Mouse (Mus musculus): ENCODE results near the gene Slc25a17. TPM values are rescaled to one million over a fixed set of nuclear protein-coding genes. Genes with fewer than 3 reads are reported as not detected.

The Slc25a17 gene
- polyA plus RNA-seq, 1 experiment from 2014 or later, result 21.0 TPM

GRCm38 (mm10) chr15:81302151-81302808 lies 58.3 kb downstream of the Slc25a17 start:
- no peaks in the 10 kb centered on the region for H3K79me2 ChIP-seq (ENCODE audit: inconsistent target)
- H3K36me3 ChIP-seq (ENCODE audit: inconsistent target), result no peaks in the 10 kb centered on the region
- no peak overlapping the region for H3K27ac ChIP-seq
- H3K4me3 ChIP-seq (ENCODE audit: inconsistent target), result no peak overlapping the region
- WGBS (ENCODE audit: missing documents), result 50% methylated on average over 12 of the region's 13 CpGs

DNA sequence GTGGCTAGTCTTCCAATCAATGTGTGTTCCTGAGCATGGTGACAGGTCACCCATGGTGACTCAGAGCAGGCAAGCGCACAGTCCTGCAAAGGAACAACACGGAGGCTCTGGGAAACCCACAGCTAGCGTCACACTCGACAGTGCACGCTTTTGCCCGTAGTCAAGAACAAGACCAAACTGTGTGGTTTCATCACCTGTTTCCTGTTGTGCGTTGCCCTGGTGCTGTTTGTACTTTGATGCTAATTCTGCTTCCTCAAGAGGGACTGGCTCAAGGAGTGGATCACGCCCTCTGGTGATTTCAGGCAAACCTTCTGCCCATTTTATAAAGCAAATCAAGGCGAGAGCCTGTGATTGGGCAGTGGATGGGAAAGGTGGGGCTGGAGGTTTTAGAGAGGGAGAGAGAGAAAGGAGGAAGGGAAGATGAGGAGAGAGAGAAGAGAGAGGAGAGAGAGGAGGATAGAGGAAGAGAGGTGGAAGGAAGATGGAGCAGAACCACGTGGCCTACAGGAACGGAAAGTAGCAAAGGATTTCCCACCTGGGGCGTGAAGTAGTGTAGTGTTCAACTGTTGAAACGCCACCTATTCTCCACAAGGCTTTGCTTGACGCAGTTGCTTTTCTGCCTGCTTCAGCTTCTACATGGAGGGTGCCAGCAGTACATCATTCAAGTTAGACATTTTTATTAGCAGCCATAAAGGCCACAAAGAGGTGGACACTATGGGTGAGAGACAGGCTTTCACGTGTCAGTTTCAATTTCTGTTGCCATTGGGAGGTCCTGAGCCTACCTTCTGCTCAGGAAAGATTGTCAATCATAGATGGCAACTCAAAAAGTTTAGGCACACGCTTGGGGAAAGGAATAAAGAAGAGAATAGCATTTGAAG lies 59.2 kb downstream of the Slc25a17 start:
- 12% methylated on average over 16 of the region's 16 CpGs for WGBS (ENCODE audit: missing documents)
- Histone ChIP-seq H3K79me2 (ENCODE audit: inconsistent target) (no peaks in the 10 kb centered on the region), H3K27ac (no peak overlapping the region), H3K36me3 (ENCODE audit: inconsistent target) (no peaks in the 10 kb centered on the region), H3K4me3 (ENCODE audit: inconsistent target) (no peak overlapping the region)

GRCm38 (mm10) chr15:81300520-81301069 lies 60.0 kb downstream of the Slc25a17 start:
- H3K79me2 ChIP-seq (ENCODE audit: inconsistent target), result no peaks in the 10 kb centered on the region
- H3K27ac ChIP-seq, result no peak overlapping the region
- H3K4me3 ChIP-seq (ENCODE audit: inconsistent target), result no peak overlapping the region
- H3K36me3 ChIP-seq (ENCODE audit: inconsistent target), result no peaks in the 10 kb centered on the region
- WGBS (ENCODE audit: missing documents), result 95% methylated on average over 3 of the region's 3 CpGs

DNA sequence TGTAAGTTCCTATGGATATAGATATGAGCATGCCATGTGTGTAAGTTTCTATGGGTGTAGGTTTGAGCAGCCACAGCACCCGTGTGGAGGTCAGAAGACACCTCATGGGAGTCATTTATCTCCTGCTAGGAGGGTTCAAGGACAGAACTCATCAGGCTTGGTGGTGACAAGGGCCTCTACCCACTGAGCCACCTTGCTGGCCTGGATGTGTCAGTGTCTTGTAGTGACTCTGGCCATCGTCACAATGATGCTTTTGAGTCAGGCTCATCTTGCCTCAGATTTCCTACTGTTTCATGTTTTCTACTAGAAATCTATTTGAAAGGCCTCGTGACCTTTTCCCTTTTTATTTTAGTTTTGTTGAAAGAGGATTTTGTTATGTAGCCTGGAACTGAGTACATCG lies 61.1 kb downstream of the Slc25a17 start:
- Histone ChIP-seq H3K36me3 (ENCODE audit: inconsistent target) (no peaks in the 10 kb centered on the region), H3K79me2 (ENCODE audit: inconsistent target) (no peaks in the 10 kb centered on the region), H3K4me3 (ENCODE audit: inconsistent target) (no peak overlapping the region), H3K27ac (no peak overlapping the region)
- 91% methylated on average over 4 of the region's 4 CpGs for WGBS (ENCODE audit: missing documents)

DNA sequence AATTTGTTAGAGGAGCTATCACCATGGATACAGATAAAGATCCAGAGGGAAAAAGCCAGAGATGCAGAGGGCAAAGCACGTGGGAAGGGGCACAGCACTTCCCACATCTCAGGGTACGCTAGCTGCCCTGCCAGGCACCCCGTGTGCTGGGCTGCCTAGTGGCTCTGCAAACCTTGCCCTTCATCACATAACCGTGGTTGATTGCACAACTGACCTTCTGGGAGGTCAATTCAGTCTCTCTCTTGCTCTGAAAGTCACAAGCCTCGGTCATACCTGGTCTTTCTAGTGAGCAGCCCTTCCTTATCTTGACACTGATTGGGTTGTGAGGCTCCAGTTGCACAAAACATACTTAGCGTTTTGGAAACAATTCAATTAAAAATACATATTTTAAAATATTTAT lies 62.4 kb downstream of the Slc25a17 start:
- Histone ChIP-seq H3K27ac (no peak overlapping the region), H3K4me3 (ENCODE audit: inconsistent target) (no peak overlapping the region), H3K36me3 (ENCODE audit: inconsistent target) (no peaks in the 10 kb centered on the region), H3K79me2 (ENCODE audit: inconsistent target) (no peaks in the 10 kb centered on the region)
- 50% methylated on average over 5 of the region's 6 CpGs for WGBS (ENCODE audit: missing documents)

GRCm38 (mm10) chr15:81297543-81297942 lies 63.1 kb downstream of the Slc25a17 start:
- no peaks in the 10 kb centered on the region for H3K79me2 ChIP-seq (ENCODE audit: inconsistent target)
- no peak overlapping the region for H3K4me3 ChIP-seq (ENCODE audit: inconsistent target)
- no peak overlapping the region for H3K27ac ChIP-seq
- no peaks in the 10 kb centered on the region for H3K36me3 ChIP-seq (ENCODE audit: inconsistent target)
- WGBS (ENCODE audit: missing documents), result 84% methylated on average over 3 of the region's 3 CpGs

DNA sequence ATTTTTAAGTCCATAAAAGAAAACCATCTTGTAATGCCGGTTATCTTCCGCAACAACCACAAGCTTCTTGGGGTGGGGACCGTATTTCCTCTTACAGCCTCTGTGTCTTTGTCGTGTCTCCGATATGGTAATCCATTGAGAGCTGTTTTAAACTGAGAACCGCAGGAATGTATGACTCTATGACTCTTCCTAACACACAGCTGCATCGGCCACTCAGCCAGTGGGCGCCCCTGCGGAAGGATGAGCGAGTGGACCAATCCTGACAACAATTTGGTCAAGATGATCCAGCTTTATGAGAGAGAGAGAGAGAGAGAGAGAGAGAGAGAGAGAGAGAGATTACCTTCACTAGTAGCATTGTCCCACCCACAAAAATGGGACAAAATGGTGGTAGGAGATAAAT lies 65.7 kb downstream of the Slc25a17 start:
- no peaks in the 10 kb centered on the region for H3K79me2 ChIP-seq (ENCODE audit: inconsistent target)
- H3K36me3 ChIP-seq (ENCODE audit: inconsistent target), result no peaks in the 10 kb centered on the region
- WGBS (ENCODE audit: missing documents), result 94% methylated on average over 10 of the region's 10 CpGs
- H3K4me3 ChIP-seq (ENCODE audit: inconsistent target), result no peak overlapping the region
- H3K27ac ChIP-seq, result no peak overlapping the region

GRCm38 (mm10) chr15:81294386-81294785 lies 66.2 kb downstream of the Slc25a17 start:
- Histone ChIP-seq H3K27ac (no peak overlapping the region), H3K79me2 (ENCODE audit: inconsistent target) (no peaks in the 10 kb centered on the region), H3K4me3 (ENCODE audit: inconsistent target) (no peak overlapping the region), H3K36me3 (ENCODE audit: inconsistent target) (no peaks in the 10 kb centered on the region)
- 92% methylated on average over 12 of the region's 12 CpGs for WGBS (ENCODE audit: missing documents)

- no peak overlapping the region for H3K4me3 ChIP-seq (ENCODE audit: inconsistent target)
- 89% methylated on average over 9 of the region's 9 CpGs for WGBS (ENCODE audit: missing documents)
- H3K27ac ChIP-seq, result no peak overlapping the region
- H3K79me2 ChIP-seq (ENCODE audit: inconsistent target), result no peaks in the 10 kb centered on the region
- no peaks in the 10 kb centered on the region for H3K36me3 ChIP-seq (ENCODE audit: inconsistent target)
Observed at GRCm38 (mm10) chr15:81290747-81291146, 69.9 kb downstream of the Slc25a17 start.

- no peak overlapping the region for H3K4me3 ChIP-seq (ENCODE audit: inconsistent target)
- 91% methylated on average over 4 of the region's 4 CpGs for WGBS (ENCODE audit: missing documents)
- H3K36me3 ChIP-seq (ENCODE audit: inconsistent target), result no peaks in the 10 kb centered on the region
Observed at GRCm38 (mm10) chr15:81290230-81290629, 70.4 kb downstream of the Slc25a17 start.

GRCm38 (mm10) chr15:81284121-81284734 lies 76.4 kb downstream of the Slc25a17 start:
- Histone ChIP-seq H3K36me3 (ENCODE audit: inconsistent target) (no peaks in the 10 kb centered on the region), H3K27ac (no peak overlapping the region)
- WGBS (ENCODE audit: missing documents), result 78% methylated on average over 9 of the region's 9 CpGs

More at GRCm38 (mm10) chr15:81290230-81290629, 70.4 kb downstream of the Slc25a17 start:
- no peaks in the 10 kb centered on the region for H3K79me2 ChIP-seq (ENCODE audit: inconsistent target)
- H3K27ac ChIP-seq, result no peak overlapping the region

GRCm38 (mm10) chr15:81278699-81279098 lies 81.9 kb downstream of the Slc25a17 start:
- 73% methylated on average over 6 of the region's 6 CpGs for WGBS (ENCODE audit: missing documents)
- Histone ChIP-seq H3K4me3 (ENCODE audit: inconsistent target) (no peak overlapping the region), H3K36me3 (ENCODE audit: inconsistent target) (no peaks in the 10 kb centered on the region), H3K79me2 (ENCODE audit: inconsistent target) (no peaks in the 10 kb centered on the region), H3K27ac (no peak overlapping the region)

More at GRCm38 (mm10) chr15:81284121-81284734, 76.4 kb downstream of the Slc25a17 start:
- no peak overlapping the region for H3K4me3 ChIP-seq (ENCODE audit: inconsistent target)
- H3K79me2 ChIP-seq (ENCODE audit: inconsistent target), result no peaks in the 10 kb centered on the region

DNA sequence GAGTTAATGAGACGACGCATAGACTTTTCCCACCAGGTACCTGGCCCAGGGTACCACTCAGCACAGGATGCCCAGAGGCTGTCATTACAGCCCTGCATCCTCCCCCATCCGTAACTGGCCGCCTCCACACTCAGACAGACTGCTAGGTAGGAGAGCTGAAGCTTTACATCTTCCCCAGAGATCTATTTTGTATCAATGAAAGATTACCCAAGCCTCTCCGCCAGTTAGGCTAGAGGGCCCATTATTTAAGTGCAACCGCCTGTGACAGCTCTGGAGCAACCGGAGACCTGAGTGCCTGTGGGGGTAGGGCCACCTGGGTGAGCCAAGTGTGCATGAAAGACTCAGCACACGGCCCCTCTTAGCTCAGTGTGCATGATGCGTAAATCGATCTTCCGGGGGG lies 82.7 kb downstream of the Slc25a17 start:
- no peak overlapping the region for H3K4me3 ChIP-seq (ENCODE audit: inconsistent target)
- H3K27ac ChIP-seq, result no peak overlapping the region
- WGBS (ENCODE audit: missing documents), result 82% methylated on average over 9 of the region's 11 CpGs
- H3K36me3 ChIP-seq (ENCODE audit: inconsistent target), result no peaks in the 10 kb centered on the region
- no peaks in the 10 kb centered on the region for H3K79me2 ChIP-seq (ENCODE audit: inconsistent target)

GRCm38 (mm10) chr15:81273361-81273760 lies 87.3 kb downstream of the Slc25a17 start:
- no peak overlapping the region for H3K27ac ChIP-seq
- H3K79me2 ChIP-seq (ENCODE audit: inconsistent target), result no peaks in the 10 kb centered on the region
- H3K4me3 ChIP-seq (ENCODE audit: inconsistent target), result no peak overlapping the region
- no peaks in the 10 kb centered on the region for H3K36me3 ChIP-seq (ENCODE audit: inconsistent target)
- 84% methylated on average over 2 of the region's 2 CpGs for WGBS (ENCODE audit: missing documents)

All from macrophage (primary cell).